Mouse (Mus musculus) intestine, embryonic 14.5 days (tissue): Measurements from ENCODE around the gene Scd4. TPM values are rescaled to one million over a fixed set of nuclear protein-coding genes. Genes with fewer than 3 reads are reported as not detected.

Experiments used
- ATAC-seq: fragments of 200-750 bp; cut with Nextera tagmentation; replicated peaks from 2 replicates; pipeline ENCODE4 v1.8.0; 2017; ENCODE audit warnings: low read depth, moderate number of reproducible peaks, moderate TSS enrichment, moderate library complexity; ENCODE audit not compliant: low FRiP score, low TSS enrichment
- DNase-seq: peaks from one replicate; pipeline ENCODE4 v3.0.0-alpha.2; 2018; ENCODE audit warnings: low spot score
- H3K27ac ChIP-seq: fragments of 300-500 bp; sonication (generic); 2 replicates; pipeline ENCODE4 v1.5.1; 2014; ENCODE audit warnings: low read depth, mild to moderate bottlenecking, control low read depth
- H3K27me3 ChIP-seq: fragments of 300-500 bp; sonication (generic); replicated peaks from 2 replicates; pipeline ENCODE4 v1.6.1; 2014; ENCODE audit warnings: low read length, control low read depth; ENCODE audit not compliant: control insufficient read depth, insufficient read depth
- H3K36me3 ChIP-seq: fragments of 300-500 bp; sonication (generic); 2 replicates; pipeline ENCODE4 v1.6.1; 2014; ENCODE audit warnings: low read length, control low read depth; ENCODE audit not compliant: control insufficient read depth, insufficient read depth
- H3K4me1 ChIP-seq: fragments of 300-500 bp; sonication (generic); replicated peaks from 2 replicates; pipeline ENCODE4 v1.6.1; 2014; ENCODE audit warnings: low read length, control low read depth, mixed read lengths; ENCODE audit not compliant: control insufficient read depth, insufficient read depth
- H3K4me2 ChIP-seq: fragments of 300-500 bp; sonication (generic); 2 replicates; pipeline ENCODE4 v1.6.1; 2014; ENCODE audit warnings: low read length
- H3K4me3 ChIP-seq: fragments of 300-500 bp; sonication (generic); 2 replicates; pipeline ENCODE4 v1.5.1; 2014; ENCODE audit warnings: low read depth, low read length, control low read depth, mixed read lengths
- H3K9ac ChIP-seq: fragments of 300-500 bp; sonication (generic); 2 replicates; pipeline ENCODE4 v1.6.1; 2014; ENCODE audit warnings: mild to moderate bottlenecking, low read length
- H3K9me3 ChIP-seq: fragments of 300-500 bp; sonication (generic); 2 replicates; pipeline ENCODE4 v1.6.1; 2016; ENCODE audit warnings: low read length, control low read depth; ENCODE audit not compliant: control insufficient read depth
- whole genome bisulfite sequencing: fragments of 180-500 bp; shearing (Covaris S2); extraction: QIAGEN DNeasy Blood & Tissue Kit; methylation state at CpG from one replicate; pipeline ENCODE4 v1.1.7; 2014; 5-methylcytosine and 5-hydroxymethylcytosine counted together
- polyA plus RNA-seq: library from polyadenylated mRNA; unstranded; fragments of >200 nt; fragmentation: Nextera tagmentation; extraction: Ambion mirVana; gene quantifications from 2 replicates; pipeline ENCODE4 v1.2.1, GENCODE M21; 2014

Gene Scd4
- polyA plus RNA-seq, 1 experiment from 2014 or later: 0.08 TPM

DNA sequence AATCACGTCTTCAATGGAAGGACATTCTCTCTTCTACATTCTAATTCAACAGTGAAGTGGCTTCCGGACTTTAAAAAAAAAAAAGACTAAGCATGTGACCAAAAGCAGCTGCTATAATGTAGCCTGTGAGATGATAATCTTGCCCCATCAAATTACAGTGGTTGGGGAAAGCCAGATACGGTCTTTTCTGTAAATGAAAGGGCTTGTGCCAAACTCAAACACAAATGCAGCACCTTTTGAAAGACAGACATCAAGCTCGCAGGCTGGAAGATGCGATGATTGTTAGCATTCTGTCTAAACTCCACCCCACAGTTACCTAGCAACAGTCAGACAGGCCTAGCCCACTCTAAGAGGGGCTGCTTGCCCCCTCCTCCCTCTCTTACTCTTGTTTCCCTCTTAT is 22.1 kb upstream of the Scd4 start:
- DNase-seq: peak; percentile 44
- no peaks in the 10 kb centered on the region for H3K27me3 ChIP-seq
- H3K4me2 ChIP-seq: no peak overlapping the region
- H3K36me3 ChIP-seq: peaks cover 33% of the 10 kb centered on the region
- 45% methylated on average over 5 of the region's 5 CpGs for WGBS
- peaks cover 7% of the 10 kb centered on the region for H3K4me1 ChIP-seq
- no peaks in the 10 kb centered on the region for H3K9me3 ChIP-seq
- no peak overlapping the region for H3K27ac ChIP-seq
- ATAC-seq: no peak
- H3K9ac ChIP-seq: no peak overlapping the region
- H3K4me3 ChIP-seq: no peak overlapping the region

DNA sequence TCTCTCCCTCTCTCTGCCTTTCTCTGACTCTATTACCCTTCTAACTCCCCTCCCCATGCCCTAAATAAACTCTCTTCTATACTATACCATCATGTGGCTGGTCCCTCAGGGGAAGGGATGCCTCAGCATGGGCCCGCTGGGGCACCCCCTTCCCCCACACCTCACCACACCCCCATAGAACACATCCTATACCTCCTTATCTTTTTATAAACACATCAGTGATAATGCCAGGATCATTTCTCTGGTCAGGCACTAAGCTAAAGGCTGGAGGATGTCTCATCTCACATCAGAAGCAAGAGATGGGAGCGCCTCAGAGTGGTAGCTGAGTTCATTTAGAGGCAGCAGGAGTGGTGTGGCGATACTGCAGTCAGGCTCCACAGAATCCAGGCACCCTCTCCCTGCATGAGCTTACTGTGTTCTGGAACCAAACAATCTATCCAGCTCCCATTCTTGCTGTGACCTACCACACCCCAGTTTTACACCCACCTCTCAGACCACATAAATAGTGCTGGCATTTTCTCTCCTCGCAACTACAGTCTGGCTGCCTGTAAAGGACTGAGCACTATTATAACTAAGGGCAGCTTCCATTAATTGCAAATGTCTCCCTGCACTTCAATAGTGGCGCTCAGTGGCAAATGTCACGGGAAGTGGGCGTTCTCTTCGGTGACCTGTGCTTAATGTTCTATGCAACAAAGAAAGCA is 21.4 kb upstream of the Scd4 start:
- WGBS: 67% methylated on average over 8 of the region's 8 CpGs
- H3K4me3 ChIP-seq: no peak overlapping the region
- H3K4me1 ChIP-seq: peaks cover 7% of the 10 kb centered on the region
- peak; percentile 28 for DNase-seq
- no peak overlapping the region for H3K9ac ChIP-seq
- H3K9me3 ChIP-seq: no peaks in the 10 kb centered on the region
- H3K4me2 ChIP-seq: no peak overlapping the region
- no peak overlapping the region for H3K27ac ChIP-seq
- H3K36me3 ChIP-seq: peaks cover 26% of the 10 kb centered on the region
- ATAC-seq: no peak
- H3K27me3 ChIP-seq: no peaks in the 10 kb centered on the region

DNA sequence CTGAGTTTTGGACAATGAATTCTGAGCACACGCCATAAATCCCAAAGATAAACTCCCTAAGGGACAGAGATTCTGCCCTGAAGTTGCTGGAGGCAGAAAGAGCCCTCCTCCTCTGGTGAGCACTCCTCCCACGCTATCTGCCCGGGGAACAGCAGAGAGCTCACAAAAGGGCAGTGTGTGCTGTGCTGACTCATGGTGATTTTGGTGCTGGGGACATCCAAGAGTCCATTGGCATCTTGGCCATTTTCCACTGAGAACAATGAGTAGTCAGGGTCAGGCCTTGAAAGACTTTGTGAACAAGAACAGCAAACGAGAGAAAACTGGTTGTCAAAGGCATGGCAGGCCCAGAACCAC is 20.9 kb upstream of the Scd4 start:
- Histone ChIP-seq H3K4me2 (no peak overlapping the region), H3K4me1 (peaks cover 7% of the 10 kb centered on the region), H3K9me3 (no peaks in the 10 kb centered on the region), H3K9ac (no peak overlapping the region), H3K4me3 (no peak overlapping the region), H3K36me3 (peaks cover 21% of the 10 kb centered on the region), H3K27ac (no peak overlapping the region), H3K27me3 (no peaks in the 10 kb centered on the region)
- DNase-seq (peak; percentile 49), ATAC-seq (no peak)
- WGBS: 48% methylated on average over 4 of the region's 4 CpGs

DNA sequence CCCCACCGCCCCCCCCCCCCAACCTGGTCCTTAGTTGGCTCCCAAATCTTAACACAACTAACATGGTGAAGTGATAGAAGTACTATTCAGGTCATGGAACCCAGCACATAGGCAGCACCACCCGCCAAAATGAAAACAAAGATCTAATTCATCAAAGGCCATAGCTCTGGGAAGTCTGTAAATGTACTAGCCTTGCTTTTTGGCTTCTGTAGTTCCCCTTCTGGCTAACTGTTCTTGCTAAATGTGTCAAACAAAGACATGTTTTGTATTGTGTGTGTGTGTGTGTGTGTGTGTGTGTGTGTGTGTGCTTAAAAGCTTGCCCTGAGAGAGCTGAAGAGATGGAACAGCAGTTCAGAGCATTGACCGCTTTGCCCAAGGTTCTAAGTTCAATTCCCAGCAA is 19.8 kb upstream of the Scd4 start:
- 79% methylated on average over 3 of the region's 3 CpGs for WGBS

DNA sequence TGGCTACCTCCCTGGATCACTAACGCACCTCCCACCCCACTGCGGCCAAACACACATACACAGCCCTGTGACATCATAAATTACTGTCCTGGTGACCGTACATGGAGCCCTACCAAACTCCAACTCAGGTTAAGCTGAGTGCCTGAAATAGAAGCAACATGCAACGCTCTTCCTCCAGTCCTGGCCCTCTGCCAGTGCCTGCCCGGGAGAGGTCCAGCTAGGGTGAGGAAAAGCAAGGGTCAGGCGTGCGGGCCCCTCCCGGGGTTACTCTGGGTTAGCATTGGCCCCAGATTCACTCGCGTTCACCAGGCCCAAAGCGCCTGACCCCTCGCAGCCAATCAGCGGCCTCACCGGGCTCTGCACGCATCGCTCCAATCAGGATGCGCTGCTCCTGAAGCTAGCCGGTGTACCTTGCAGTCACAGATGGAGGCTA is 18.5 kb upstream of the Scd4 start:
- peak overlapping the region; percentile 40 for H3K9ac ChIP-seq
- peak; percentile 83 for DNase-seq
- under 1% methylated on average over 18 of the region's 18 CpGs for WGBS

More for the DNA sequence above, 19.8 kb upstream of the Scd4 start:
- no peak overlapping the region for H3K27ac ChIP-seq
- ATAC-seq: no peak
- H3K9ac ChIP-seq: no peak overlapping the region
- peak; percentile 36 for DNase-seq
- H3K9me3 ChIP-seq: no peaks in the 10 kb centered on the region
- no peak overlapping the region for H3K4me3 ChIP-seq
- H3K36me3 ChIP-seq: peaks cover 10% of the 10 kb centered on the region
- H3K27me3 ChIP-seq: no peaks in the 10 kb centered on the region
- no peak overlapping the region for H3K4me2 ChIP-seq
- H3K4me1 ChIP-seq: peaks cover 7% of the 10 kb centered on the region

DNA sequence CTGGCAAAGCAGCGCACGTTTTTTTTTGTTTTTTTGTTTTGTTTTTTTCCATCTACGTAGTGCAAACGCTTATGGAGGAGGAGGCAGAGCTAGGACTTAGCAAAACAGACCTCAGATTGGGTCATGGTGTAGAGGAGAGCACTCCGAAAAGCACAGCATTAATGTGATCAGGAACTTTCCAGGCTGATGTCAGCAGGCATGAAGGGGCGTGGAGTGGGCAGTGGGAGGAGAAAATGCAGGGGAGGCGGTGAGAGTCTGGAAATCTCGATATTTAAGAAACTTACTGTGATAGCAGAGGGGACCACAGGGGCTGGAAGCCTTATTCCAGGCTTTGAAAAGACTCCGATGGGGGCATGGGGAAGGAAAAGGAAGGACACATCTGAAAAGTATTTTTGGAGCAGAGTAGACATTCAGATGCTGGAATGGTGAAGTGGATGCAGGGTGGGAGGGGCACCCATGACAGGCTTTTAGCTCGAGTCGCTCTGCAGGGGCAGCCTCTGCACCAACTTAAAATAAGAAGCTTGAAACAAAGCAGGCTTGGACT is 17.9 kb upstream of the Scd4 start:
- 2% methylated on average over 11 of the region's 11 CpGs for WGBS
- DNase-seq: peak; percentile 76

More for the DNA sequence above, 18.5 kb upstream of the Scd4 start:
- H3K27ac ChIP-seq: peak overlapping the region; percentile 84
- H3K27me3 ChIP-seq: no peaks in the 10 kb centered on the region
- H3K4me2 ChIP-seq: peak overlapping the region; percentile 89
- peak; percentile 95 for ATAC-seq
- peak overlapping the region; percentile 52 for H3K4me3 ChIP-seq
- peaks cover 7% of the 10 kb centered on the region for H3K4me1 ChIP-seq
- H3K9me3 ChIP-seq: peaks cover 3% of the 10 kb centered on the region; the same call in 1 of the 2 replicates
- 0 out of 2 replicates have a peak, but pooled peaks cover 2% of the 10 kb centered on the region for H3K36me3 ChIP-seq

DNA sequence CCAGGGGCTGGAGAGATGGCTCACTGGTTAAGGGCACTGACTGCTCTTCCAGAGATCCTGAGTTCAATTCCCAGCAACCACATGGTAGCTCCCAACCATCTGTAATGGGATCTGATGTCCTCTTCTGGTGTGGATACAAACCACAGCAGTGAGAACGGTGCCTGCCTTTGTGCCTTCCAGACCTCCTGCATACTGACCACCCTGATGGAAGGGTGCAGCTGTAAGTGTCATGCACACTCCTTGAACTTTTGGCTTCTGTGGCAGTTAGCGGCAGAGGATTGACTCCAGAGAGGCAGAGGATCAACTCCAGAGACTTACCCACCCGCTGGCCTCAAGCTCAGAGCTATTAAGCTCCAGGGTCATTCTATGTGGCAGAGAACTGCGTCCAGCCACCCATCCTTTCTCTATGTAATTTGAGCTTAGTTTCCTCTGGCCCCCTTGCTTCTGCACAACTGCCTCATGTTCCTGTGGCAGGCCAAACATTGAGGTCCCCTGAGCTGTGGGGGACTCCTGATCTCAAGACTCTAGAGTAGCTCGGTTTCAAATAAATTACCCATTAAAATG is 16.1 kb upstream of the Scd4 start:
- Histone ChIP-seq H3K9me3 (peaks cover 3% of the 10 kb centered on the region; the same call in 1 of the 2 replicates), H3K9ac (no peak overlapping the region), H3K4me2 (no peak overlapping the region), H3K36me3 (no peaks in the 10 kb centered on the region), H3K4me1 (peaks cover 7% of the 10 kb centered on the region), H3K27ac (no peak overlapping the region), H3K27me3 (no peaks in the 10 kb centered on the region), H3K4me3 (no peak overlapping the region)
- ATAC-seq (no peak), DNase-seq (peak; percentile 39)
- WGBS: 54% methylated on average over 5 of the region's 5 CpGs

More for the DNA sequence above, 17.9 kb upstream of the Scd4 start:
- H3K27me3 ChIP-seq: no peaks in the 10 kb centered on the region
- H3K4me2 ChIP-seq: peak overlapping the region; percentile 89
- peak; percentile 77 for ATAC-seq
- H3K9me3 ChIP-seq: peaks cover 3% of the 10 kb centered on the region; the same call in 1 of the 2 replicates
- H3K36me3 ChIP-seq: no peaks in the 10 kb centered on the region
- peaks cover 7% of the 10 kb centered on the region for H3K4me1 ChIP-seq
- peak overlapping the region; percentile 84 for H3K27ac ChIP-seq
- peak overlapping the region; percentile 52 for H3K4me3 ChIP-seq
- peak overlapping the region; percentile 40 for H3K9ac ChIP-seq

DNA sequence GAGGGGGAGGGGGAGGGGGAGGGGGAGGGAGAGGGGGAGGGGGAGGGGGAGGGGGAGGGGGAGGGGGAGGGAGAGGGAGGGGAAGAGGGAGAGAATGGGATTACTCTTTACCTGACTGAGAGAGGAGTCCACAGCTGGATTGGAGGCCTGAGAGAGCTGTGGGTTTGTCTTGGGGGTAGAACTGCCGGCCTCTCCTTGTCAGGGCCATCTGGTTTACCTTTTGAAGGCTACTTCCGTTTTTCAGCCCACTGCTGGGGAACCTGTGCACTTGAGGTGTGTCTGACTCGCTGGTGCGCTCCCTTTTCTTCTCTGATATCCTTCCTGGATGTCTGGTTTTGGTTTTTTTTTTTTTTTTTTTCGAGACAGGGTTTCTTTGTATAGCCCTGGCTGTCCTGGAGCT is 15.5 kb upstream of the Scd4 start:
- Histone ChIP-seq H3K4me3 (no peak overlapping the region), H3K9me3 (peaks cover 3% of the 10 kb centered on the region; the same call in 1 of the 2 replicates), H3K4me2 (no peak overlapping the region), H3K9ac (no peak overlapping the region), H3K27me3 (no peaks in the 10 kb centered on the region), H3K27ac (no peak overlapping the region), H3K36me3 (no peaks in the 10 kb centered on the region), H3K4me1 (peaks cover 7% of the 10 kb centered on the region)
- 69% methylated on average over 5 of the region's 5 CpGs for WGBS
- DNase-seq: no peak
- no peak for ATAC-seq
